In genomic region chr16:92609006-92609716, GRCm38 (mm10) we compare ENCODE assay signal across 8 mouse cellular contexts.
A peak's percentile ranks its signal among the peaks of the same experiment; 100 is the strongest.
DNase-seq lines count a peak whose midpoint lies in the region; ATAC-seq and TF ChIP-seq lines count a peak whose summit lies in the region.

No protein-coding gene starts in this region.

- peak; percentile 21 for DNase-seq in adrenal gland, adult 2 months
- DNase-seq in adrenal gland, adult (ENCODE audit: inconsistent age in 2 of 2, low spot score in 1 of 2) = no peak
- DNase-seq in embryonic facial prominence, embryonic 10.5 days (ENCODE audit: low spot score) = peak; percentile 35
- DNase-seq in kidney, adult 2 months = peak; percentile 67
- no peak for DNase-seq in layer of hippocampus, adult 2 months (ENCODE audit: low spot score in 2 of 2)
- DNase-seq in heart, embryonic 10.5 days (ENCODE audit: low spot score) = no peak
- DNase-seq in cerebellum, adult 9-10 months = no peak

- WGBS in embryonic facial prominence, embryonic 10.5 days = 26% methylated on average over 8 of the region's 8 CpGs
- WGBS in kidney, adult 2 months = 19% methylated on average over 8 of the region's 8 CpGs
- 12% methylated on average over 8 of the region's 8 CpGs for WGBS in midbrain, embryonic 13.5 days
- WGBS in heart, embryonic 10.5 days = 49% methylated on average over 8 of the region's 8 CpGs

- TF ChIP-seq POLR2A in kidney, adult 2 months (IDR thresholded peaks at IDR 0.05; ENCODE audit: low read depth, low read length) = no peak

- no peaks in the 10 kb centered on the region for H3K36me3 ChIP-seq in embryonic facial prominence, embryonic 10.5 days (replicated peaks)
- no peaks in the 10 kb centered on the region for H3K36me3 ChIP-seq in kidney, adult 2 months (ENCODE audit: control insufficient read depth, insufficient read depth, low read length)
- no peaks in the 10 kb centered on the region for H3K36me3 ChIP-seq in midbrain, embryonic 13.5 days
- H3K36me3 ChIP-seq in heart, embryonic 10.5 days = no peaks in the 10 kb centered on the region

- ATAC-seq in midbrain, embryonic 13.5 days = no peak

- H3K9ac ChIP-seq in midbrain, embryonic 13.5 days (replicated peaks) = no peak overlapping the region

- no peaks in the 10 kb centered on the region for H3K9me3 ChIP-seq in embryonic facial prominence, embryonic 10.5 days
- no peaks in the 10 kb centered on the region for H3K9me3 ChIP-seq in midbrain, embryonic 13.5 days
- no peaks in the 10 kb centered on the region for H3K9me3 ChIP-seq in heart, embryonic 10.5 days

- H3K27ac ChIP-seq in embryonic facial prominence, embryonic 10.5 days (replicated peaks) = peak overlapping the region; percentile 7; the same call in 1 of the 2 replicates
- no peak overlapping the region for H3K27ac ChIP-seq in kidney, adult 2 months (ENCODE audit: insufficient read depth, low read depth, low read length)
- 0 out of 2 replicates have a peak overlapping the region, but pooled peaks have one; percentile 2 for H3K27ac ChIP-seq in midbrain, embryonic 13.5 days
- H3K27ac ChIP-seq in layer of hippocampus, adult 2 months = no peak overlapping the region
- no peak overlapping the region for H3K27ac ChIP-seq in heart, embryonic 10.5 days

- H3K4me1 ChIP-seq in embryonic facial prominence, embryonic 10.5 days = peaks cover 65% of the 10 kb centered on the region
- H3K4me1 ChIP-seq in kidney, adult 2 months (ENCODE audit: control insufficient read depth, insufficient read depth, low read length) = no peaks in the 10 kb centered on the region
- H3K4me1 ChIP-seq in midbrain, embryonic 13.5 days (replicated peaks) = peaks cover 37% of the 10 kb centered on the region
- peaks cover 36% of the 10 kb centered on the region for H3K4me1 ChIP-seq in heart, embryonic 10.5 days

- no peak overlapping the region for H3K4me3 ChIP-seq in embryonic facial prominence, embryonic 10.5 days
- no peak overlapping the region for H3K4me3 ChIP-seq in kidney, adult 2 months (ENCODE audit: insufficient read depth, low read depth, low read length)
- H3K4me3 ChIP-seq in midbrain, embryonic 13.5 days (replicated peaks) = no peak overlapping the region
- no peak overlapping the region for H3K4me3 ChIP-seq in layer of hippocampus, adult 2 months
- H3K4me3 ChIP-seq in heart, embryonic 10.5 days = no peak overlapping the region

- H3K27me3 ChIP-seq in embryonic facial prominence, embryonic 10.5 days (replicated peaks; ENCODE audit: low read depth, poor library complexity, severe bottlenecking) = peaks cover 82% of the 10 kb centered on the region
- 0 out of 2 replicates have a peak, but pooled peaks cover 1% of the 10 kb centered on the region for H3K27me3 ChIP-seq in kidney, adult 2 months (replicated peaks; ENCODE audit: control insufficient read depth, insufficient read depth, low read length)
- H3K27me3 ChIP-seq in midbrain, embryonic 13.5 days = peaks cover 49% of the 10 kb centered on the region
- peaks cover 72% of the 10 kb centered on the region for H3K27me3 ChIP-seq in heart, embryonic 10.5 days (ENCODE audit: insufficient read depth, poor library complexity, severe bottlenecking)

- peak overlapping the region; percentile 22 for H3K4me2 ChIP-seq in midbrain, embryonic 13.5 days (replicated peaks)

- no peak for TF ChIP-seq CTCF in kidney, adult 2 months (conservative IDR thresholded peaks at IDR 0.05; ENCODE audit: insufficient read depth, insufficient read length, low read depth, low read length)
- TF ChIP-seq CTCF in layer of hippocampus, adult 2 months (conservative IDR thresholded peaks at IDR 0.05) = no peak

Comparison
In these comparisons a context has a peak if more than half of its experiments do, and no peak if none do; other contexts are left out.
1. DNase-seq: peak in adrenal gland, adult 2 months (single experiment), embryonic facial prominence, embryonic 10.5 days (single experiment) and kidney, adult 2 months (single experiment); none in adrenal gland, adult (0 of 2), layer of hippocampus, adult 2 months (0 of 2), heart, embryonic 10.5 days (single experiment) and cerebellum, adult 9-10 months (single experiment).
2. H3K27ac ChIP-seq: peak in embryonic facial prominence, embryonic 10.5 days (single experiment) and midbrain, embryonic 13.5 days (single experiment); none in kidney, adult 2 months (single experiment), layer of hippocampus, adult 2 months (single experiment) and heart, embryonic 10.5 days (single experiment).